In the genomic region with DNA sequence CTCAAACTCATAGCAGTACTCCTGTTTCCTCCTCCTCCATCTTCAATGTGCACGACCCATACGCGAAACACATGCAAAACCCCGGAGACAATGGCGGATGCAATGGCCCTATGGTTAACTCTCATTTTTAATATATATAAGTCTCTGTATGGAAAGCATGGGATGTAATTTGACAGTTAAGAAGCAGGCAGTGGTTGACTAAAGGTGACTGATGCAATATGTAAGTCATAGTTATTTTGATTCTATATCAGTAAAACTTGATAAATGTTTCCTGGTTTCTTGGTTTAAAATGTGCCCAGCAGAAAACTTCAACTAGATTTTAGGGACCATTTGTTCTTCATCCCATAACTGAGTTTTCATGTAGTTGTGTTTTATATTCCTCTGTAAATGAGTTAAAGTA, we compare ENCODE assay signal across 26 mouse cellular contexts.
"Had no signal": no experiment of that assay in that cellular context is flagged by ENCODE, and none has a peak within 500 bp of the region (broad histone marks: within the 10 kb centered on the region; RNA-seq: fewer than 3 reads in every experiment).

No protein-coding gene starts in this region.

- H3K9me3 ChIP-seq: embryonic facial prominence, embryonic 10.5 days; embryonic facial prominence, embryonic 12.5 days; embryonic facial prominence, embryonic 13.5 days; embryonic facial prominence, embryonic 15.5 days; forebrain, embryonic 10.5 days; forebrain, embryonic 12.5 days; forebrain, embryonic 13.5 days; forebrain, embryonic 15.5 days; heart, embryonic 10.5 days had no signal

- DNase-seq: cerebellum, adult 8-10 months; cerebellum, adult 9-10 months; cerebellum, adult 9-11 months; cerebellum, postnatal 10 days; cerebellum, postnatal 14 days; cerebellum, postnatal 25 days; cerebellum, postnatal 36 days; embryo, embryonic 11 days; forebrain, postnatal 0 days; gastrocnemius, adult 2 months; gastrocnemius, postnatal 10 days; gastrocnemius, postnatal 14 days; gastrocnemius, postnatal 25 days; gastrocnemius, postnatal 36 days; heart, adult 18-20 months; heart, adult 2 months had no signal

- H3K4me1 ChIP-seq: embryonic facial prominence, embryonic 10.5 days; embryonic facial prominence, embryonic 12.5 days; embryonic facial prominence, embryonic 13.5 days; embryonic facial prominence, embryonic 15.5 days had no signal

- H3K9ac ChIP-seq: embryonic facial prominence, embryonic 12.5 days; embryonic facial prominence, embryonic 13.5 days; embryonic facial prominence, embryonic 15.5 days; forebrain, embryonic 12.5 days; forebrain, embryonic 13.5 days; forebrain, embryonic 15.5 days; forebrain, postnatal 0 days had no signal

- H3K36me3 ChIP-seq: embryonic facial prominence, embryonic 10.5 days; embryonic facial prominence, embryonic 12.5 days; embryonic facial prominence, embryonic 13.5 days; embryonic facial prominence, embryonic 15.5 days; forebrain, embryonic 10.5 days; forebrain, embryonic 12.5 days; forebrain, embryonic 15.5 days had no signal

- H3K27ac ChIP-seq: embryonic facial prominence, embryonic 10.5 days; embryonic facial prominence, embryonic 12.5 days; embryonic facial prominence, embryonic 13.5 days; embryonic facial prominence, embryonic 15.5 days; forebrain, embryonic 10.5 days; forebrain, embryonic 12.5 days; forebrain, embryonic 13.5 days; forebrain, embryonic 15.5 days; gastrocnemius, adult 2 months; heart, adult 2 months; heart, embryonic 10.5 days had no signal

- H3K4me3 ChIP-seq: embryonic facial prominence, embryonic 10.5 days; embryonic facial prominence, embryonic 12.5 days; embryonic facial prominence, embryonic 13.5 days; embryonic facial prominence, embryonic 15.5 days; erythroblast, embryonic 14.5 days; forebrain, embryonic 10.5 days; forebrain, embryonic 12.5 days; forebrain, embryonic 13.5 days; forebrain, embryonic 15.5 days; gastrocnemius, adult 2 months; heart, adult 2 months; heart, embryonic 10.5 days had no signal

- H3K27me3 ChIP-seq: embryonic facial prominence, embryonic 12.5 days; embryonic facial prominence, embryonic 13.5 days; embryonic facial prominence, embryonic 15.5 days; forebrain, embryonic 13.5 days; forebrain, embryonic 15.5 days had no signal
